9 mouse cellular contexts compared by ENCODE assay signal in the genomic region with DNA sequence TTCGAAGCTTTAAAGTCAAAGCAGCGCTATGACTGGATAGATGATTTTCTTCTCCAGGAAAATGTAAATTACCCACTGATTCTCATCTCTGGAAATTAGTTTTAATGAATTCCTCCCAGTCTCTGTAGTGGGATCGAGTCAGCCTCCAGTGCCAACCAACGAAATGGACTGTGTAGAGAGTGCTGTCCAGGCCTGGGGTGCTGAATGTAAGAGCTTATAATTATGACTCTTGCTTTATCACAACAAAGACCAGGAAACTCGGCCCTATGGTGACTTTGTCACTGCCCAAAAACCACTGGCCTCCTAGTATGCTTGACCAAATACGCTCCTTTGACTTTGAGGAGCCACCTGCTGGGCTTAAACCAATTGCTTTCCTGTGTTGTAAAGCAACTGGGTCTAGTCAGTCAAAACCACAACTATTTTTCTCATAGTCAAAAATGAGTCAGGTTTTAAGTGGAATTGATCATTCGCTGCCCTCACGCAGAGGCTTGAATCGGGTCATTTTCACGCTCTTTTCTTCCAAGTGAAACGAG. TPM values are rescaled to one million over a fixed set of nuclear protein-coding genes. Genes with fewer than 3 reads are reported as not detected.
A peak's percentile ranks its signal among the peaks of the same experiment; 100 is the strongest.
DNase-seq lines count a peak whose midpoint lies in the region; ATAC-seq and TF ChIP-seq lines count a peak whose summit lies in the region.
"Had no signal": no experiment of that assay in that cellular context is flagged by ENCODE, and none has a peak within 500 bp of the region (broad histone marks: within the 10 kb centered on the region; RNA-seq: fewer than 3 reads in every experiment).

No protein-coding gene starts in this region.

- no peak overlapping the region for H3K27ac ChIP-seq in lung, embryonic 15.5 days
- H3K27ac ChIP-seq in embryonic facial prominence, embryonic 10.5 days (replicated peaks) = no peak overlapping the region
- H3K27ac ChIP-seq in neural tube, embryonic 12.5 days = no peak overlapping the region

- H3K4me3 ChIP-seq in lung, embryonic 15.5 days = no peak overlapping the region
- H3K4me3 ChIP-seq in lung, adult 2 months (replicated peaks; ENCODE audit: extremely low read depth, low read depth, low read length) = no peak overlapping the region
- H3K4me3 ChIP-seq in embryonic facial prominence, embryonic 10.5 days = peak overlapping the region; percentile 78
- H3K4me3 ChIP-seq in neural tube, embryonic 12.5 days = peak overlapping the region; percentile 63

- H3K27me3 ChIP-seq in lung, embryonic 15.5 days = peaks cover 36% of the 10 kb centered on the region
- H3K27me3 ChIP-seq in embryonic facial prominence, embryonic 10.5 days (replicated peaks; ENCODE audit: low read depth, poor library complexity, severe bottlenecking) = peaks cover 76% of the 10 kb centered on the region
- peaks cover 15% of the 10 kb centered on the region; the same call in 1 of the 2 replicates for H3K27me3 ChIP-seq in neural tube, embryonic 12.5 days (replicated peaks)

- no peak for DNase-seq in lung, adult 2 months
- DNase-seq in embryonic facial prominence, embryonic 10.5 days (ENCODE audit: low spot score) = peak; percentile 61
- peak; percentile 65 for DNase-seq in induced T-regulatory cell, adult 2 months (ENCODE audit: low read depth)
- DNase-seq in adrenal gland, adult 2 months = no peak
- DNase-seq: adrenal gland, adult 8-10 months had no signal

- peak overlapping the region; percentile 99 for H3K4me2 ChIP-seq in lung, embryonic 15.5 days
- H3K4me2 ChIP-seq in neural tube, embryonic 12.5 days (replicated peaks) = peak overlapping the region; percentile 85

- no peak for ATAC-seq in lung, embryonic 15.5 days (ENCODE audit: borderline replicate concordance, extremely low read depth, low FRiP score, low TSS enrichment)
- ATAC-seq in neural tube, embryonic 12.5 days (ENCODE audit: low FRiP score, low read depth) = no peak
- no peak for ATAC-seq in erythroid progenitor cell, adult 5-6 weeks (replicated peaks; ENCODE audit: low FRiP score, poor library complexity, severe bottlenecking)
- no peak for ATAC-seq in monocyte, adult 5-6 weeks (replicated peaks; ENCODE audit: insufficient number of reproducible peaks, low FRiP score, low TSS enrichment, poor library complexity, severe bottlenecking)

- no peaks in the 10 kb centered on the region for H3K36me3 ChIP-seq in lung, embryonic 15.5 days
- H3K36me3 ChIP-seq in embryonic facial prominence, embryonic 10.5 days (replicated peaks) = no peaks in the 10 kb centered on the region
- H3K36me3 ChIP-seq in neural tube, embryonic 12.5 days = peaks cover under 1% of the 10 kb centered on the region; the same call in 1 of the 2 replicates

- H3K9me3 ChIP-seq in lung, embryonic 15.5 days = no peaks in the 10 kb centered on the region
- H3K9me3 ChIP-seq in embryonic facial prominence, embryonic 10.5 days = no peaks in the 10 kb centered on the region
- no peaks in the 10 kb centered on the region for H3K9me3 ChIP-seq in neural tube, embryonic 12.5 days

- H3K9ac ChIP-seq in lung, embryonic 15.5 days = no peak overlapping the region
- H3K9ac ChIP-seq in neural tube, embryonic 12.5 days = peak overlapping the region; percentile 82; the same call in 1 of the 2 replicates

- no peak for TF ChIP-seq POLR2A in lung, adult 2 months (IDR thresholded peaks at IDR 0.05; ENCODE audit: borderline replicate concordance, extremely low read depth, low read depth, low read length)

- H3K4me1 ChIP-seq in lung, embryonic 15.5 days = peaks cover 14% of the 10 kb centered on the region
- peaks cover 13% of the 10 kb centered on the region for H3K4me1 ChIP-seq in lung, adult 2 months (ENCODE audit: control insufficient read depth, insufficient read depth, low read length)
- peaks cover 35% of the 10 kb centered on the region for H3K4me1 ChIP-seq in embryonic facial prominence, embryonic 10.5 days
- peaks cover 24% of the 10 kb centered on the region for H3K4me1 ChIP-seq in neural tube, embryonic 12.5 days

- no peak for TF ChIP-seq CTCF in lung, adult 2 months (IDR thresholded peaks at IDR 0.05; ENCODE audit: insufficient read depth, low read length)

- 22% methylated on average over 11 of the region's 11 CpGs for WGBS in lung, embryonic 15.5 days
- 50% methylated on average over 11 of the region's 11 CpGs for WGBS in lung, adult 2 months
- WGBS in embryonic facial prominence, embryonic 10.5 days = 19% methylated on average over 11 of the region's 11 CpGs
- WGBS in neural tube, embryonic 12.5 days = 20% methylated on average over 11 of the region's 11 CpGs

RNA-seq across cellular contexts. Expression of a gene that starts 41.9 kb away (rescaled TPM):
- 2.8 and 3.5 TPM in 2 replicates for polyA plus RNA-seq in lung, embryonic 15.5 days (2015; fragmentation: Nextera tagmentation; extraction: Ambion mirVana)
- polyA plus RNA-seq in lung, adult 2 months (2012; rRNA removed) = 11.4 and 14.1 TPM in 2 replicates
- 1.8 and 2.3 TPM in 2 replicates for polyA plus RNA-seq in embryonic facial prominence, embryonic 10.5 days (2016; fragmentation: Nextera tagmentation; extraction: Ambion mirVana)
- polyA plus RNA-seq in neural tube, embryonic 12.5 days (2016; fragmentation: Nextera tagmentation; extraction: Ambion mirVana) = 8.1 and 9.0 TPM in 2 replicates
- 5.0 TPM in 1 of 2 replicates, not detected in the other for total RNA-seq in erythroid progenitor cell, adult 5-6 weeks (2015; ENCODE audit: low replicate concordance)
- 1.0 TPM in 1 of 2 replicates, not detected in the other for total RNA-seq in erythroid progenitor cell, adult 5-6 weeks (2017; ENCODE audit: low replicate concordance)
- total RNA-seq in monocyte, adult 5-6 weeks (2017) = 4.9 to 18.6 TPM (median 9.3 TPM) in 3 replicates
- 1 to 10 TPM; 2.9 to 8.7 TPM for total RNA-seq in adrenal gland, adult 2 months (2021)
- polyA plus RNA-seq in adrenal gland, adult 2 months (2012; rRNA removed) = 0.57 and 1.5 TPM in 2 replicates

RNA-seq across cellular contexts. Expression of a gene that starts 55.7 kb away (rescaled TPM):
- 35.5 and 36.4 TPM in 2 replicates for polyA plus RNA-seq in lung, embryonic 15.5 days (2015; fragmentation: Nextera tagmentation; extraction: Ambion mirVana)
- 149 and 280 TPM in 2 replicates for polyA plus RNA-seq in lung, adult 2 months (2012; rRNA removed)
- 40.0 and 41.4 TPM in 2 replicates for polyA plus RNA-seq in embryonic facial prominence, embryonic 10.5 days (2016; fragmentation: Nextera tagmentation; extraction: Ambion mirVana)
- 47.7 and 54.4 TPM in 2 replicates for polyA plus RNA-seq in neural tube, embryonic 12.5 days (2016; fragmentation: Nextera tagmentation; extraction: Ambion mirVana)
- total RNA-seq in erythroid progenitor cell, adult 5-6 weeks (2015; ENCODE audit: low replicate concordance) = 17.2 and 19.8 TPM in 2 replicates
- total RNA-seq in erythroid progenitor cell, adult 5-6 weeks (2017; ENCODE audit: low replicate concordance) = 9.6 and 13.0 TPM in 2 replicates
- 88.0 to 114 TPM (median 88.1 TPM) in 3 replicates for total RNA-seq in monocyte, adult 5-6 weeks (2017)
- 100 to 1,000 TPM; 169 to 240 TPM for total RNA-seq in adrenal gland, adult 2 months (2021)
- 657 and 731 TPM in 2 replicates for polyA plus RNA-seq in adrenal gland, adult 2 months (2012; rRNA removed)

Comparison
In these comparisons a context has a peak if more than half of its experiments do, and no peak if none do; other contexts are left out.
1. H3K4me3 ChIP-seq: peak in embryonic facial prominence, embryonic 10.5 days (single experiment) and neural tube, embryonic 12.5 days (single experiment); none in lung, embryonic 15.5 days (single experiment) and lung, adult 2 months (single experiment).
2. DNase-seq: peak in embryonic facial prominence, embryonic 10.5 days (single experiment) and induced T-regulatory cell, adult 2 months (single experiment); none in lung, adult 2 months (single experiment) and adrenal gland, adult 2 months (single experiment).